8 mouse cellular contexts compared by ENCODE assay signal in the genomic region with DNA sequence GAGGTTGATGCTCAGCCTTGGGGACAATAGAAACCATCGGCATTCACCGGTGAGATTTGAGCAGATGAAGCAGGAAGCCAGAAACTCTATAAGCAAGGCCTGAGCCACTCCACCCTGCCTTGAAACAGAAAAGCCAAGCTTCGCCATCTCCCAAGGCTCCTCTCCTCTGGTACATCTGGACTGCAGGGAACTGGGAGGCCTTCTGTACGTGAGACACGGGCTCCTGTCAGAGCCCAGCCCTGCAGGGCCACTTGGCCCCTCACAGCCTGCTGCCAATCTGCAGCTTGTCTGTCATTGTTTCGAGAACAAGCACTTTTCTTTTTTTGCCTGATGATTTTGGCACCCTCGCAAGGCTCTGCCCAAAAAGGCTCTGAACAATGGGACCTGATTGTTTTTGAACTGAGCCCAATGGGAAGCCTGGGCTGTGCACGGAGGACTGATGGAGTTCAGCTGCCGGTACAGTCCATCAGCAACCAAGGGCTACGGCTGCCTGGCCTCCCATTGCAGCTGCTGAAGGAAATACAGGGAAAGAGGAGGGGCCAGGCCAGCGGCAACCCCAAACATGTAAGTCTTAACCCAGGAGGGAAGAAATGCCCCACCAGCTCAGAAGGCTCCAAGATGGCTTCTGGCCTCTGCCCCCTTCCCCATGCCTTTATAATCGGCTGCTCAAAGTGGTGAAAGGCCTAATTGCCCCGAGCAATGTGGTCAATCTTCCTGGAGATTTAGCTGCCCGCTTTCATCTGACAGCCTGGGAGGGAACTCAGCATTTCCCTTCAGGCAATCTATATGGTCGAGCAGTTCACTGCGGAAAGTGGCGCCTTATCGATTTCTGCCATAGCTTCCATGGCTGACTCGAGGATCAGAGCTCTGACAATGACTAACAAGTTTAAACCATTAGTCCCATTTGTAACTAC.
DNase-seq lines count a peak whose midpoint lies in the region; ATAC-seq and TF ChIP-seq lines count a peak whose summit lies in the region.

No protein-coding gene starts in this region.

- peak; percentile 5 to 48 for DNase-seq in layer of hippocampus, adult 18-20 months (ENCODE audit: low spot score in 2 of 2)
- DNase-seq in layer of hippocampus, adult 9-10 months (ENCODE audit: low spot score) = no peak
- DNase-seq in hindbrain, postnatal 0 days (ENCODE audit: low spot score) = peak; percentile 55
- DNase-seq in neural tube, embryonic 10.5 days (ENCODE audit: extremely low spot score, low spot score) = peak; percentile 56
- no peak for DNase-seq in adrenal gland, postnatal 36 days
- DNase-seq in urinary bladder, postnatal 14 days (ENCODE audit: low spot score) = no peak
- no peak for DNase-seq in urinary bladder, postnatal 10 days (ENCODE audit: low spot score)

- ATAC-seq in forebrain, embryonic 12.5 days (ENCODE audit: low FRiP score) = peak; percentile 85
- peak; percentile 58; the same call in 1 of the 2 replicates for ATAC-seq in hindbrain, postnatal 0 days

- H3K4me3 ChIP-seq in forebrain, embryonic 12.5 days (replicated peaks) = peak overlapping the region; percentile 10; the same call in 1 of the 2 replicates
- no peak overlapping the region for H3K4me3 ChIP-seq in hindbrain, postnatal 0 days (ENCODE audit: low read length)

- no peaks in the 10 kb centered on the region for H3K36me3 ChIP-seq in forebrain, embryonic 12.5 days (replicated peaks)
- no peaks in the 10 kb centered on the region for H3K36me3 ChIP-seq in hindbrain, postnatal 0 days (ENCODE audit: insufficient read depth, low read length)

- H3K4me2 ChIP-seq in forebrain, embryonic 12.5 days = peak overlapping the region; percentile 38
- peak overlapping the region; percentile 10; the same call in 1 of the 2 replicates for H3K4me2 ChIP-seq in hindbrain, postnatal 0 days (ENCODE audit: low read depth, low read length)

- peaks cover 20% of the 10 kb centered on the region; the same call in 1 of the 2 replicates for H3K27me3 ChIP-seq in forebrain, embryonic 12.5 days
- H3K27me3 ChIP-seq in hindbrain, postnatal 0 days (ENCODE audit: insufficient read depth, low read length) = no peaks in the 10 kb centered on the region

- peak overlapping the region; percentile 62 for H3K27ac ChIP-seq in forebrain, embryonic 12.5 days
- no peak overlapping the region for H3K27ac ChIP-seq in hindbrain, postnatal 0 days

- peaks cover 28% of the 10 kb centered on the region for H3K4me1 ChIP-seq in forebrain, embryonic 12.5 days
- H3K4me1 ChIP-seq in hindbrain, postnatal 0 days (ENCODE audit: insufficient read depth, low read length) = no peaks in the 10 kb centered on the region

- TF ChIP-seq CTCF in hindbrain, postnatal 0 days (IDR thresholded peaks at IDR 0.05; ENCODE audit: low read depth) = no peak

- 15% methylated on average over 19 of the region's 19 CpGs for WGBS in forebrain, embryonic 12.5 days
- WGBS in hindbrain, postnatal 0 days = 29% methylated on average over 19 of the region's 19 CpGs

- H3K9me3 ChIP-seq in forebrain, embryonic 12.5 days = no peaks in the 10 kb centered on the region
- H3K9me3 ChIP-seq in hindbrain, postnatal 0 days (ENCODE audit: low read length) = no peaks in the 10 kb centered on the region

- H3K9ac ChIP-seq in forebrain, embryonic 12.5 days = no peak overlapping the region
- no peak overlapping the region for H3K9ac ChIP-seq in hindbrain, postnatal 0 days (replicated peaks; ENCODE audit: low read length)

Comparison
In these comparisons a context has a peak if more than half of its experiments do, and no peak if none do; other contexts are left out.
1. DNase-seq: peak in layer of hippocampus, adult 18-20 months (2 of 2), hindbrain, postnatal 0 days (single experiment) and neural tube, embryonic 10.5 days (single experiment); none in layer of hippocampus, adult 9-10 months (single experiment), adrenal gland, postnatal 36 days (0 of 2), urinary bladder, postnatal 14 days (single experiment) and urinary bladder, postnatal 10 days (single experiment).